Mouse (Mus musculus): Measurements from ENCODE around the gene Asap2.

Asap2 gene

DNA sequence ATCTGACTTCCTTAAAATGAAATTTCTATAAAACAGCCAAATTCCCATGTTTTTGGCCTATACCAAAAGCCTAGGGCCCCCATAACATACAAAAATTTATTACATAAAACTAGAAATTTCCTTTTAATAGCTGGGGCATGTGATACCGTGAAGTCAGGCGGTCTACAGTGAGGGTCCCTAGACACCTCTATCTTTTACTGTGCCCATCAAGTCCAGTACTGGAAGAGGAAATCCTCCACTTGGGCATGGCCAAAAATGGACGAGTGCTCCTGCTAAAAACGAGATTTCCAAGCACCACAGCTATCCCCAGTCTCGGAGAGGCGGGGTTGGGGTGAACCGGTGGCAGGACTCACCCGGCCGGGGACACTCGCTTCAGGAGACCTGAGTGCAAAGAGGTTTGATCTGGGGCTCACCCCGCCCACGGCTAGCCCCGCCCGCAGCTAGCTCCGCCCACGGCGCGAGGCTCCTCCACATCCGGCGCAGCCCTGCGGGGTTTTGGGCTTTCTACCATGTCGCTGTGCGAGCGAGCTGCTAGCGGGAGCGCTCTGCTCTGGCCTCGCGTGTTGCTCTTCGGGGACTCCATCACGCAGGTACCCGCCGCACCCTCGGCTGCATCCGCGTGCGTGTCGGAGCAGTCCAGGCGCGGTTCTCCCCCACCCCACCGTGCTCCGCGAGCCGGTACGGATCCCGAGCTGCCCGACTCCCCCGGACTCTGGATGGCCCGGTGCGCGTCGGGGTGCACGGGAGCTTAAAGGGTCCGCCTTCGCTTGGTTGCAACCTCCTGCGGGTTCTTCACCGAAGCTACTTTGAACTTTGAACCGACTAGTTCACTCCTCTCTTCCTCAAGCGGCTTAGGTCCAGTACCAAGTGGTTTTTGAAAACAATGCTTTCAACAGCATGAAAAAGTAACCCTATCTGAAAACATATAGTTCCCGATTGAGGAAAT lies 325.9 kb downstream of the Asap2 start, which contains the start of gene Iah1:
Iah1 (plus strand) TSS at position 467 of the 946 bp plus-strand sequence.
- DNase-seq (ENCODE audit: low spot score in 2 of 2) = peak; percentile 76 to 90

DNA sequence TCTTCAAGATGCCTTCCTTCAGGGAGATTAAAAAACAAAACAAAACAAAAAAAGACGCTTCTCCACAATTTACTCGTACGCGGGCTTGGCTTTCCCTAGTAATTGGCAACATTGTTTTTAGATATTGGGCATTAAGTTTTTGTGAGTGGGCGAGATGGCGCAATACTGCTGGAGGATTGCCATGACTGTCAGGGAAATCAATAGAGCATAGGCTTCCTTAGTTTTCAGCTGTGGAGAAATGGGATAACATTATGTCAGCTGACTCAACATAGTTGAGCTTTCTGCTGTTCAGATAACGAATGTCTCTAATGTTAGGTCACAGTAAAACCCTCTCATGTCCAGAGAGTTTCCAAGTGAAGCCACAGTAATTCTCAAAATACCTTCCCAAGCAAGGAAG lies 326.6 kb downstream of the Asap2 start:
- no peak for DNase-seq (ENCODE audit: low spot score in 2 of 2)

DNA sequence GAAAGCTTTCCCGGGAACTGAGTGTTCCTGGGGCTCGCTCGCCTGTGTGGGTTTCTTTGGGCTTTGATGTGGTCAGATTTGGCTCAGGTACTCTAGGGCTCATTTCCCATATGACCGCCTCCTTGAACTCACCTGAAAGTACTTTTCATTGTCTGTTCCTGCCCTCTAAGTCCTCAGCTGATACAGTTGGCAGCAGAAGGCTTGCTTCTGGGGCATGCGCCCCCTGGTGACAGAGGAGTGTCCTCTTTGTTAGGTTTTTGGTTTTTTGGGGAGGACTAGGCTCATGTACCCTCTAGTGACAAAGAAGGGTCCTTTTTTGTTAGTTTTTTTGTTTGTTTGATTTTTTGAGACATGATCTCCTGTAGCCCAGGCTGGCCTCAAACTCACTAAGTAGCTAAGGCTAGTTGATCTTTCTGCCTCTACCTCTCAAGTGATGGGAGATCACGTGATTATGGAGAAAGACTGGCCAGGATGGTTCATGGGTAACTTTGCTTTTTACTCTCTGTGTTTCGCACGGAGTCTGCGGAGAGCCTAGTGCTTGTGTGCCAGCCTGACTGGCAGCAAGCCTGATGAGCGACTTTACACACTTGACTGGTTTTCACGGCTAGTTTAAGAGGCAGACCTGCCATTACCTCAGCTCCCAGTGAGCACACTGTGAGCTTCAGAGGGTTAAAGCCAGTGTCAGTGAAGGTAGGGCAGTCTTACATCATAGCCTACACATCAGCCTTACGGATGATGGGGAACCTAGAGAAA lies 328.1 kb downstream of the Asap2 start:
- peak in 1 of 2 experiments; percentile 43 for DNase-seq (ENCODE audit: low spot score in 2 of 2)

Data from urinary bladder, adult 18-20 months (tissue).